Mouse (Mus musculus) bone marrow, adult 2 months (tissue): ENCODE results near the gene Atl3.

Experiments
- CTCF ChIP-seq: fragments of 200-500 bp; IDR thresholded peaks from 2 replicates; pipeline ENCODE4 v1.5.1; 2011; ENCODE audit warnings: low read length, control low read depth; ENCODE audit not compliant: control insufficient read depth, insufficient read depth
- POLR2A ChIP-seq: fragments of 200-500 bp; IDR thresholded peaks from 2 replicates; pipeline ENCODE4 v1.6.1; 2011; ENCODE audit warnings: low read depth, mild to moderate bottlenecking, control low read depth, low read length, borderline replicate concordance; ENCODE audit not compliant: control insufficient read depth

- TF ChIP-seq CTCF (no peak), POLR2A (no peak)
Observed at GRCm38 (mm10) chr19:7563676-7564075, 69.8 kb downstream of the Atl3 start.
